Mouse (Mus musculus) right cerebral cortex, postnatal 4 days (tissue): ENCODE results near the gene Cnr2.
"Not testable (repeated sequence)": the region's sequence is repeated elsewhere in the genome, so short reads cannot be mapped to it uniquely, and the experiment has no call there.

Experiments used
- DNase-seq: peaks from one replicate; pipeline ENCODE4 v3.0.0-alpha.2; 2022

Gene Cnr2

GRCm38 (mm10) chr4:135938858-135939257 is 43.7 kb downstream of the Cnr2 start:
- DNase-seq: no peak

DNA sequence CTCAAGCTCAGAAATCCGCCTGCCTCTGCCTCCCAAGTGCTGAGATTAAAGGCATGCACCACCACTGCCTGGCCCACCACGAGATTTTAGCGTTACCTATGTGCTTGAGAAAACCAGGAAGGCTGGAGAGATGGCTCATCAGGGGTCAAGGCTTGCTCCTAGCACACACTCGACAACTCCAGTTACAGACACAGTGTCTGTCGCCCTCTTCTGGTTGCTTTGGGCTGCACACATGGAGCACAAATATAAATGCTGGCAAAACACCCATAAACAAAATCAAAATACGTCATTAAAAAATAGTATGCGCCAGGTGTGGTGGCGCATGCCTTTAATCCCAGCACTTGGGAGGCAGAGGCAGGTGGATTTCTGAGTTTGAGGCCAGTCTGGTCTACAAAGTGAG is 45.8 kb downstream of the Cnr2 start:
- DNase-seq: not testable (repeated sequence)

DNA sequence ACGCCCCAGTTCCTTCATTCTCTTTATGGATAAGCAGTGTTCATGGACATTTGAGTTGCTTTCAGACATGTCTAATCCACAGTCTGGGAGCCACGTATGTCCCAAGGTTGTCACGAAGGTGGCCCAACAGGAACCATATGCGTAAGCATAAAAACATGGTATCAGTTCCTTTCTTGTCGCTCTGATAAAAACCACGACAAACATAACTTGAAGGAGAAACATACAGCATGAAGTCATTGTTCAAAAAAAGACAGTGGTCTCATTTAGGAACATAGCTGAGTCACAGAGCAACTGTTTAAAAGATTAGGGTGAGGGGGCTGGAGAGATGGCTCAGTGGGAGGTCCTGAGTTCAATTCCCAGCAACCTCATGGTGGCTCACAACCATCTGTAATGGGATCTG is 47.0 kb downstream of the Cnr2 start:
- DNase-seq: no peak

DNA sequence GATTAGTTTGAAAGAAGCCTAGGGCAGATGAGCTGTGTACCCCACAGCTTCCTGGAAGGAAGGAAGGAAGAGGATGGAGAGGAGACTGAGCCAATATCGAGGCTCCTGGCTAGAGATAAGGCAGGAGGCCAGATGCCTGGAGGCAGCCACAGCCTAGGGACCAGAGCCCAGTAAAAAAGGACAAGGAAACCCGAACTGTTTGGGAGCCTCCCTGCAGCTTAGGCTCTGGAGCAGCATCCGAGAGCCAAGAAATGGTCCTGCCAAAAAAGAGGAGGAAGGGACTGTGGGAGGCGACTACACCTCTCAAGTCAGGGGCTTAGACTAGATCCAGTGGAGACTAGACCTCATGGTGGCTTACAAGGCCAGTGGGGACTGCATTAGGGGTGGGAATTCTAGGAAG is 48.2 kb downstream of the Cnr2 start:
- no peak for DNase-seq

DNA sequence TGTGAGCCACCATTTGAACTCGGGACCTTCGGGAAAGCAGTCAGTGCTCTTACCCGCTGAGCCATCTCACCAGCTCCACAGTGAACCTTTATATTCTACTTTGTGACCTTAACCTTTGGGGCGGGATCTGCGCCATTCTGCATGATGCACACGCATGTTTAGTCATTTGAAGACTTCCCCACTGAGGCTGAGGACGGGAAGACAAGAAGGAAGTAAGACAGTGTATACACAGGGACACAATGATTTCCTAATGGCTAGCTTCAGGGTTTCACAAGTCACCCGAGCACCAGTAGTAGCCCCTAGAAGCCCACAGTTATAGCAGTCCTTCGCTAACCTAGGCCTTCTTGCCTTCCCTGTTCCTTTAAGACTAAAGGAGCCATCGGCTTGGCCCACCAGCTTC is 50.5 kb downstream of the Cnr2 start:
- DNase-seq: no peak

- DNase-seq: peak; percentile 91
Measured at GRCm38 (mm10) chr4:135946278-135946658, 51.1 kb downstream of the Cnr2 start, which contains the start of gene Hmgcl. Hmgcl (plus strand) TSS chr4:135946448.

- DNase-seq: no peak
Measured at GRCm38 (mm10) chr4:135946659-135947301, 51.6 kb downstream of the Cnr2 start.

DNA sequence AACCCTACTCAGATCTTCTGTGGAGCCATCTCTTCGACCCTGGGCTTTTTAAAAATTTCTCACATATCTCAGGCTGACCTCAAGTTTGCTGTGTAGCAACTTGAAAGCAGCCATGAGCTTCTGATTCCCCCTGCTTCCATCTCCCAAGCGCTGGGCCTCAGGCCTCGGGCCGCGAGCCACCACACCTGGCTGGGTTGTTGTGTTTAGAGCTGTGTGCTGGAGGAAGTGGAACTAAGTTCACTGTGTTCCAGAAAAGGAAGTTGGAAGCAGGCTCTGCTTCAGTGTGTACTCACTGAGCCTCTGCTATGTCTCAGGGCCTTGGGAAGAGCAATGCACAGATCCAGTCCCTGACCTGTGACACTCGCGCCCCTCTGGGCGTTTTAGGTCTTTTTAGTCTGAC is 52.9 kb downstream of the Cnr2 start:
- DNase-seq: no peak

DNA sequence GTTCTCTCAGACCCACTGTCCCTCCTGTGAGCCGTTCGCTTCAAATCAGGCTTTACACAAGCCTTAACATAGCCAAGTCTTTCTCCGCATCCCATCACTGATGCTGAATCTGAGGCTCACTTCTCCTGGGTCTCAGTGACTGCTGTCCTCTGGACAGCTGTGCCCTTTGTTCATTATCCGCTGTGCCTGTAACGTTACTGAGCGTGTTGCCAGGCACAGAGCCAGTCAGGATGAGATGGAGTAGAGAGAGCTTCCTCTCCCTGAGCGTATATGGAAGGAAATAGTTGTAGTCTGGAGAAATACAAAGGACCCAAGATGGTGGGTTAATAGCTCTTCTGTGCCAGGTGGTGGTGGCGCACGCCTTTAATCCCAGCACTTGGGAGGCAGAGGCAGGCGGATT is 54.3 kb downstream of the Cnr2 start:
- DNase-seq: no peak

GRCm38 (mm10) chr4:135949911-135950310 is 54.7 kb downstream of the Cnr2 start:
- no peak for DNase-seq

- no peak for DNase-seq
Measured at GRCm38 (mm10) chr4:135950365-135950764, 55.2 kb downstream of the Cnr2 start.

DNA sequence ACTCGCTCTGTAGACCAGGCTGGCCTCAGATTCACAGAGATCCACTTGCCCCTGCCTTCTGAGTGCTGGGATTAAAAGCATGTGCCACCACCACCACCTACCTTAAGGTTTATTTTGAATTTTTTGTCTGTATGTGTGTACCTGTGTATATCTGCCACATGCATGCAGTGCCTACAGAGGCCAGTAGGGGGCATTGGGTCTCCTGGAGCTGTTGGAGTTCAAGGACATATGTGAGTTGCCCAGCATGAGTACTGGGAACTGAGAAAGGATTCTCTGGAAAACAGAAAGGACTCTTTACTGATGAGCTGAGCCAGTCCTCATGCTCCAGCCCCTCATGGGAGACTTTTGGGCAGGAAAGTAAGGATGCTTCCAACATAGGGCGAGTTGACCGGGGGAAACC is 56.3 kb downstream of the Cnr2 start:
- no peak for DNase-seq

GRCm38 (mm10) chr4:135953179-135953578 is 58.0 kb downstream of the Cnr2 start:
- DNase-seq: no peak

- DNase-seq: peak; percentile 83
Measured at GRCm38 (mm10) chr4:135954241-135954640, 59.0 kb downstream of the Cnr2 start.

- no peak for DNase-seq
Measured at GRCm38 (mm10) chr4:135955886-135956285, 60.7 kb downstream of the Cnr2 start.

DNA sequence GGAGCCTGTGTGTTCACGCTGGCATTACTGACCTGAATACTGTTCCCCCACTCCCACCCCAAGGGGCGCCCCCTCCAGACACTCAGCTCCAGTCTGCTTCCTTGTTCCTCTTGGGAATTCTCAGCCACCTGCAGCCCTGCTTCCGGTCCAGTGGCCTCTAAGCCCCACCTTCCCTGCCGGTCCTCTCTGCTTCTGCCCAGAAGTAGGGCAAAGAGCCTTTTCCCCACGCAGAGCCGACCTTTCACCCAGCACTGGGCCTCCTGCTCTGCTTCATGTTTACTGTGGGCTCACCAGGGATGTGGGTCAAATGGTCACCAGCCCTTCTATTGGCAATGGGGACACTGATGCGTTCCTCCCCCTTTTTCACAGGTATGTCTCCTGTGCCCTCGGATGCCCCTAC is 63.2 kb downstream of the Cnr2 start:
- no peak for DNase-seq

- DNase-seq: peak; percentile 80
Measured at GRCm38 (mm10) chr4:135960717-135961116, 65.5 kb downstream of the Cnr2 start.

DNA sequence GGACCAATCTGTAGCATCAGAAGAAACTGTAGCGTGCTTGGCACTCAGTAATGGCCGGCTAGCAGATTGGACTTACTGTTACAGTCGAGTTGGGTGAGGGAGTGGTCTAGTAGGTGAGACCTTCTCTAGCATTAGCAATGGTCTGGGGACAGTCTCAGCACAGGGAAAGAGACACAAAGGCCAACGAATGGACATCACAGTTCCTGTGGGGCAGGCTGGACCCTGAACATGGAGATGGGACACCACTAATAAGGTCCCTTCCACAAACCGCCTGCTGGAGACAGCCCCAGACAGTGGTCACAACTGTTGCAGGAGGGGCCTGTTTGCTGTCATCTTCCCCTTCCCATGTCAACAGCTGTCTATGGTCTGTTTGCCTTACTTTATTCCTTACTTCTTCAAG is 66.5 kb downstream of the Cnr2 start:
- DNase-seq: no peak

- no peak for DNase-seq
Measured at GRCm38 (mm10) chr4:135962198-135962597, 67.0 kb downstream of the Cnr2 start.

DNA sequence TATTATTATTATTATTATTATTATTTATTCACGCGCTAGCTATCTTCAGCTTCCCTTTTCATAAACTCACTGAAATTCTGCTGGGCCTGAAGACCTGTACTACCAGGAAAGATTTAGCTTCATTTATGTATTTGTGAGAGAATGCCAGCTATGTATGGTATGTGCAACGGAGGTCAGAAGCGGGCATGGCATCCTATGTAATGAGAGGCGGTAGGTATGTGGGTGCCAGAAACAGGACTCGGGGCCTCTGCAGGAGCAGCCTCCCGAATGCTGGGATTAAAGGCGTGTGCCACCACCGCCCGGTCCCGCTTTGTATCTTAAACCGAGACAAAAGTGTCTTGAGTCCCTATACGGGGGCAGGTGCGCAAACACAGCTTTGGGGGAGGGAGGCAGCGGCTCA is 67.8 kb downstream of the Cnr2 start:
- DNase-seq: no peak

GRCm38 (mm10) chr4:135963457-135964193 is 68.4 kb downstream of the Cnr2 start, which contains the start of gene Gale:
Gale (plus strand) TSS chr4:135963727.
- DNase-seq: peak; percentile 92

DNA sequence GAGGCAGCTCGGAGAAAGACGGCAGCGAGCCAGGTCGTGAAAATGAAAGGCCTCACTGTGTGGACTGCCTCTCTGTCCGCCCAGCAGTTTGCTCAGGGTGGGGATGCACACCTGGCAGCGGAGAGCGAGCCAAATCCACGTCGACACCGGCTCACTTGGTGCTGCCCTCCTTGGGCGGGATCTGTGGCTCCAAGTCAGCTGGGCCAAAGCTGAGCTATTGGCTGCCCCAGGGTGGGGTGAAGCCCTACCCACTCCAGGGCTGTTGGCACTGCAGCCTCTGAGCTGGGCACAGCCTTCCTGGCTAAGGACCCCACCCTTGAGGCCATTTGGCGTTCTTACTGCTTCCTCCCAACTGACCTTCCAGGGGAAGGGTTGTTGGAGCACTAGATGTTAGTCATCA is 69.2 kb downstream of the Cnr2 start:
- peak; percentile 53 for DNase-seq

DNA sequence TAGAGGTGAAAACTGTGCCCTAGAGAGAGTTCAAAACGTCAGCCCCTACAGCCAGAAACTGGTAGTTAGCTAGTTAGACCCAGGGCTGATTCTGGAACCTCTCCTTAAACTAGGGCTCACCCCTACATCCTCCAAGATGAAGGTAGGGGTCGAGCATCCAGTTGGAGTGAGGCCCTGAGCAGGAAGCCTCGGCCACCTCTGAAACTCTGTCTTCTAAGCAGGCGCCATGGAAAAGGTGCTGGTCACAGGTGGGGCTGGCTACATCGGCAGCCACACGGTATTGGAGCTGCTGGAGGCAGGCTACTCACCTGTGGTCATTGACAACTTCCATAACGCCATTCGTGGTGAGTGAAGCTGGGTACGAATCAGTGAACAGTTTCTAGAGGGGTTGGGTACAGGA is 69.9 kb downstream of the Cnr2 start:
- DNase-seq: no peak

DNA sequence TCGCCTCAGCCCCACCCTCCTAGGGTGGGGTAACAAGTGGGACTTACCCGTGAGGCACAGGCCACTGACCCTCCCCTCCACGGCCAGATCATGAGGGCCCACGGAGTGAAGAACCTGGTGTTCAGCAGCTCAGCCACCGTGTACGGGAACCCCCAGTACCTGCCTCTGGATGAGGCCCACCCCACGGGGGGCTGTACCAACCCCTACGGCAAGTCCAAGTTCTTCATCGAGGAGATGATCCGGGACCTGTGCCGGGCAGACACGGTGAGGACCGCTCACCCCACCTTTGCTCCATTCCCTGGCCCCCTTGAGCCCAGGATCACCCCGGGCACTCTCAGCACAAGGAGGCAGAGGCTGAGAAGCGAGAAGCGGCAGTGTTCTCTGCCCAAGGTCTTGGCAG is 71.1 kb downstream of the Cnr2 start:
- no peak for DNase-seq
